Mouse (Mus musculus) liver, postnatal 0 days (tissue): Measurements from ENCODE around the gene Pawr. TPM values are rescaled to one million over a fixed set of nuclear protein-coding genes. Genes with fewer than 3 reads are reported as not detected.
"Not testable (repeated sequence)": the region's sequence is repeated elsewhere in the genome, so short reads cannot be mapped to it uniquely, and the experiment has no call there.

ENCODE experiments used
- ATAC-seq: fragments of 200-750 bp; cut with Nextera tagmentation; 2 replicates; pipeline ENCODE4 v1.8.0; 2017; ENCODE audit warnings: mild to moderate bottlenecking, moderate library complexity
- DNase-seq: peaks from one replicate; pipeline ENCODE4 v3.0.0-alpha.2; 2016
- H3K27ac ChIP-seq: fragments of 300-500 bp; sonication (generic); 2 replicates; pipeline ENCODE4 v1.5.1; 2014; ENCODE audit warnings: antibody characterized with exemption, moderate library complexity, mild to moderate bottlenecking, low read depth
- H3K27me3 ChIP-seq: fragments of 300-500 bp; sonication (generic); 2 replicates; pipeline ENCODE4 v1.6.1; 2014; ENCODE audit warnings: low read length, control low read depth, mixed read lengths; ENCODE audit not compliant: insufficient read depth
- H3K36me3 ChIP-seq: fragments of 300-500 bp; sonication (generic); replicated peaks from 2 replicates; pipeline ENCODE4 v1.6.1; 2014; ENCODE audit warnings: mild to moderate bottlenecking, control low read depth, low read length, moderate library complexity, mixed read lengths; ENCODE audit not compliant: insufficient read depth
- H3K4me1 ChIP-seq: fragments of 300-500 bp; sonication (generic); 2 replicates; pipeline ENCODE4 v1.6.1; 2014; ENCODE audit warnings: antibody characterized with exemption, mild to moderate bottlenecking, control low read depth; ENCODE audit not compliant: insufficient read depth
- H3K4me2 ChIP-seq: fragments of 300-500 bp; sonication (generic); 2 replicates; pipeline ENCODE4 v1.6.1; 2014; ENCODE audit warnings: low read depth, mild to moderate bottlenecking, low read length, moderate library complexity, mixed read lengths
- H3K4me3 ChIP-seq: fragments of 300-500 bp; sonication (generic); 2 replicates; pipeline ENCODE4 v1.5.1; 2014; ENCODE audit warnings: low read depth, low read length
- H3K9ac ChIP-seq: fragments of 300-500 bp; sonication (generic); replicated peaks from 2 replicates; pipeline ENCODE4 v1.6.1; 2014; ENCODE audit warnings: mild to moderate bottlenecking, moderate library complexity
- H3K9me3 ChIP-seq: fragments of 300-500 bp; sonication (generic); 2 replicates; pipeline ENCODE4 v1.6.1; 2016; ENCODE audit warnings: mild to moderate bottlenecking, control low read depth, low read length, mixed read lengths
- CTCF ChIP-seq: sonication (generic); IDR thresholded peaks from 2 replicates; pipeline ENCODE4 v1.5.1; 2016; ENCODE audit warnings: antibody characterized with exemption, low read depth
- EP300 ChIP-seq: IDR thresholded peaks from 2 replicates; pipeline ENCODE4 v1.6.1; 2016; ENCODE audit warnings: antibody characterized with exemption, low read depth, mild to moderate bottlenecking
- WGBS: fragments of 180-500 bp; shearing (Covaris S2); extraction: QIAGEN DNeasy Blood & Tissue Kit; methylation state at CpG from one replicate; pipeline ENCODE4 v1.1.7; 2014; ENCODE audit not compliant: insufficient replicate concordance; 5-methylcytosine and 5-hydroxymethylcytosine counted together
- polyA plus RNA-seq: library from polyadenylated mRNA; unstranded; fragments of >200 nt; fragmentation: Nextera tagmentation; extraction: Ambion mirVana; gene quantifications from 2 replicates; pipeline ENCODE4 v1.2.1, GENCODE M21; 2015

The Pawr gene
- polyA plus RNA-seq, 1 experiment from 2014 or later = 3.5 TPM

DNA sequence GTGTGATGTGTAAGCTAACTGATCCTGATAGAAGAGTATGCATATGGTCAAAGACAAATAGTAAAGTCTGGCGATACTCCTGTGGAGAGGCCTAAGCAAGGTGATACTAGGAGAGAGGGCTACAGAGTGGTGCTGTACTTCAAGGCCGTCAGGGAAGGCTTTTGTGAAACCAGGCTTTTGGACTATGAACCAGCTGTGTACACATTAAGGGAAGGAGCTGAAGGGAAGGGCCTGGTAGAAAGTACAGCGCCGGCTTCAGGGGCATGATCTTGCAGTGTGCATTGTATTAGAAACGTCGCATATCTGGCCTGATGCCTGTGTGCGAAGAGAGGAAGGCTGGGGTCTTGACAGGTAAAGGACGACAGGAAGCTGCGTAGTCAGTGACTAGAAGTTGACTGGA lies 13.2 kb downstream of the Pawr start:
- Histone ChIP-seq H3K4me1 (no peaks in the 10 kb centered on the region), H3K36me3 (no peaks in the 10 kb centered on the region), H3K27ac (no peak overlapping the region), H3K27me3 (no peaks in the 10 kb centered on the region), H3K9me3 (no peaks in the 10 kb centered on the region), H3K4me2 (no peak overlapping the region), H3K4me3 (no peak overlapping the region), H3K9ac (no peak overlapping the region)
- no peak for DNase-seq
- ATAC-seq = no peak
- no peak for TF ChIP-seq EP300
- 82% methylated on average over 9 of the region's 9 CpGs for WGBS

DNA sequence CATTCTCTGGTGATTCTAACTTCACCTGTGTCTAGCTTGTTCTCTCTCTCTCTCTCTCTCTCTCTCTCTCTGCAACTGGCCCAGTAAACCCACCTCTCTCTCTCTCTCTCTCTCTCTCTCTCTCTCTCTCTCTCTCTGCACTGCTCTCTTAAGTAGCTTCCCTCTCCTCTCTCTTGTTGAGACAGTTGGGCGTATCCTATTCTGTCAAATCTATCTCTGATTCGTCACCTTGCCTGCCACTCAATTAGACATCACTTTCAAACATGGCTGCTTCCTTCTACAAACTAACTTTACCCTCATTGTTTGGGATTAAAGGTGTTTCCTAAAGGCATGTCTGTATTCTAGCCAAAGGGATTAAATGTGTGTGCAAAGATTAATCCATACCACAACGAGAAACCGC lies 14.4 kb downstream of the Pawr start:
- not testable (repeated sequence) for ATAC-seq, H3K4me3 ChIP-seq, DNase-seq, H3K4me2 ChIP-seq, H3K9me3 ChIP-seq, H3K27ac ChIP-seq, H3K27me3 ChIP-seq, H3K9ac ChIP-seq, H3K36me3 ChIP-seq, H3K4me1 ChIP-seq
- WGBS = 87% methylated on average over 4 of the region's 4 CpGs

DNA sequence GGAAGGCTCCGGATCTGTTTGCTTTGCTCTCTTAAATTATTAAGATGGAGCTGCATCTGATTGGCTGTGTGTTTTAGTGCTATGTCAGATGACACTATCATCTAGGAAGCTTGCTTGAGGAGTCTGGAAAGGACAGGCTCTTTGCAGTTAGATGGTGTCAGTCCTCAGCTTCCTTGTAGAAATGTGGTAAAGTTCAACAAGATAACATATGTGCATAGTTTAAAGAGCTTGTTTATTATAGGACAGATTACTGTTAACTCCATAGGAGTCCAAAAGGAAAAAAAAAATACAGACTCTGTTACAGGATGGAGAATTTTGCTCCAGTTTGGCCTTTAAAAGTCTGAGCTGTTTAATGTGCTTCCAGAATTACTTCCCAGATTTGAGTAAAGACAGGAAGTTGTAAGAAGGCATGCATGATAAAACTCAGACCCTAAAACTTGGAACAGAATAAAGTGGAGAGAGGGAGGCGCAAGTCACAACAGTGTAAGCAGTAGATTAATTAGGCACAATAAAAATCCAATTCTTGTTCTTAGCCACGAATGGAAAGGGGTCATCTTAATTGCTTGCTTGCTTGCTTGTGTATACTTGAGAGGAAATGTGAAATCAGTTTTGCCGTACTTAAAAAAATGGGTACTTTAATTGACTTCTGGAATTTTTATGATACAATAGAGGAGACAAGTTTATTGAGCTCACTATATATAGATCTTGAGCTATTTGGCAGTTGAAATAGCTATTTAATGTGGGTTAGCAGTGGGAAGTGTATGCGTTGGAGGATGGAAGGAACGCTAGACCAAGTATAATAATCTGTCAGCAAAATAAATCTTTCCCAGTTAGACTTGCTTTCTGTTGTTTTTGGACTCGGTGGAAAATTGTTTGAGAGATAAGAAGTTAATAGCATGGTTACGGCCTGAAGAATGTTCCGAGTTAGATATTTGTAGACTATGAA lies 18.5 kb downstream of the Pawr start:
- no peak for DNase-seq
- TF ChIP-seq EP300 (no peak), CTCF (no peak)
- no peak for ATAC-seq
- Histone ChIP-seq H3K27me3 (no peaks in the 10 kb centered on the region), H3K4me1 (no peaks in the 10 kb centered on the region), H3K9ac (no peak overlapping the region), H3K9me3 (no peaks in the 10 kb centered on the region), H3K4me2 (no peak overlapping the region), H3K4me3 (no peak overlapping the region), H3K27ac (no peak overlapping the region), H3K36me3 (no peaks in the 10 kb centered on the region)
- 72% methylated on average over 9 of the region's 9 CpGs for WGBS

DNA sequence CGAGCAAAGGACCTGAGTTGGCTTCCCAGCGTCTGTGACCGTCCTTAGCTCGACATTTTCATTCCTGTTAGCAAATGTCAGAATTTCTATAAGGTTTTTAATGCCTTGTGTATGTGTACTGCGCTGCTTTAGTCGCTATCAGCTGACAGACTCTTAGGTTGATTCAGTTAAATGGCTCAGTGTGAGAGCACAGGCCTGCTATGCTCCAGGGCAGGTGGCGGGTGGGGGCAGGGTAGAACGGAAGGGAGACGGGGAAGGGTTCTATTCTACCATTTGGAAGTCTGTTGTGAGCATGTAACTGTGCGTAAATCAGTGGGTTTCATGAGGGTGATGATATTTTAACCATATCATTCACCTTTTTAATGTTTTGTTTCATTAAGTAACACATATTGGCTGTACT lies 21.0 kb downstream of the Pawr start:
- Histone ChIP-seq H3K27me3 (no peaks in the 10 kb centered on the region), H3K36me3 (no peaks in the 10 kb centered on the region), H3K27ac (no peak overlapping the region), H3K4me2 (no peak overlapping the region), H3K4me3 (no peak overlapping the region), H3K9me3 (no peaks in the 10 kb centered on the region), H3K4me1 (no peaks in the 10 kb centered on the region), H3K9ac (no peak overlapping the region)
- ATAC-seq (no peak), DNase-seq (no peak)
- 73% methylated on average over 10 of the region's 10 CpGs for WGBS
- no peak for TF ChIP-seq CTCF
- TF ChIP-seq EP300 = no peak

DNA sequence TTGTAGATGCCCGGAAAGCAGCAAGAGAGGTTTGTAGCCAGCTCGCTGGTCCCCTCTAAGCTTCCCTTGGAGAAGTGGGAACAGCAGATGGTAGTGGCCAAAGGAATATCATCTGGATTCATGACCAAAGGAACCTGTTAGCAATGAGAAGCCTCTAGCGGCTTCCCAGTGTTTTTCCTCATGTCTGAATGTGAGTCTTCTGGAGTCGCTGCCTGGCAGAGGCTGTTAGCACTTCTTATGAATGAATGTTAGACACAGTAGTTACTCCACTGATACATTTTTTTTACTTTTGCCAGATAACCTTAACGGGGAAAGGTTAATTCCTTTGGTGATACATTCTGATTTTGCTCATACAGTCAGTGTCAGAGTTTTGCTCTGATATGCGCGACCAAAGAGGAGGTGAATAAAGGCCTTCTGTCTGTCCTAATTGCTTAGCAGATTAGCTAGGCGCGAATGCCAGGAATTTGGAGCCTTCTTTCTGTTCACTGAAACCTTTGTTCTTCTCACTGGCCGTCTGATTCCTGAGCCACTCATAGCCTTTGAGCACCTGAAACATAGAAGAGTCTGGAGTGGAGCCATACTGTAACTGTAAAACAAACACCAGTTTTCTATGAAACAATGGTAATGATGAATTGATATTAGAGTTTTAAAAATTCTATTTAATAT lies 22.9 kb downstream of the Pawr start:
- DNase-seq = no peak
- no peak for ATAC-seq
- no peaks in the 10 kb centered on the region for H3K4me1 ChIP-seq
- no peaks in the 10 kb centered on the region; the same call in 1 of the 2 replicates for H3K9me3 ChIP-seq
- no peak overlapping the region for H3K27ac ChIP-seq
- 77% methylated on average over 10 of the region's 10 CpGs for WGBS
- H3K36me3 ChIP-seq = no peaks in the 10 kb centered on the region
- no peak overlapping the region for H3K4me2 ChIP-seq
- no peak for TF ChIP-seq EP300
- no peak for TF ChIP-seq CTCF
- H3K27me3 ChIP-seq = no peaks in the 10 kb centered on the region
- no peak overlapping the region for H3K9ac ChIP-seq
- H3K4me3 ChIP-seq = no peak overlapping the region

DNA sequence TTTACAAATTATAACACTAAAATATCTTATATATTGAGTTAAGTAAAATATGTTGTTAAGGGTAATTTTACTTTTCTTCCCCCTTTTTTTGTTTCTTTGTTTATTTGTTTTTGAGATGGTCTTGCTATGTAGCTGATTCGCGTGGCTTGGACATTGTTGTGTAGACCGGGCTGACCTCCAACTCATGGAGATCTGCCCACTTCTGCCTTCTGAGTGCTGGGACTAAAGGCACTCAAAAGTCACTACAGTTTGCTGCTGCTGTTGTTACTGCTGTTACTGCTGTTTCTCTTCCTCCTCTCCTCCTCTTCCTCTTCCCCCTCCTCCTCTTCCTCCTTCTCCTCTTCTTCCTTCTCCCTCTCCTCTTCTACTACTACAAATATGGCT lies 23.5 kb downstream of the Pawr start:
- 85% methylated on average over 3 of the region's 3 CpGs for WGBS
- Histone ChIP-seq H3K4me3 (no peak overlapping the region), H3K4me2 (no peak overlapping the region), H3K36me3 (no peaks in the 10 kb centered on the region), H3K9me3 (no peaks in the 10 kb centered on the region; the same call in 1 of the 2 replicates), H3K9ac (no peak overlapping the region), H3K27ac (no peak overlapping the region), H3K27me3 (no peaks in the 10 kb centered on the region), H3K4me1 (no peaks in the 10 kb centered on the region)
- no peak for DNase-seq
- no peak for ATAC-seq
- TF ChIP-seq CTCF (no peak), EP300 (no peak)
